Mouse (Mus musculus) stomach, adult 2 months (tissue): ENCODE results near the gene Adcyap1. TPM values are rescaled to one million over a fixed set of nuclear protein-coding genes. Genes with fewer than 3 reads are reported as not detected.

ENCODE experiments used
- polyA plus RNA-seq: library from polyadenylated mRNA; depleted of rRNA; stranded (reverse); fragments of >200 nt; gene quantifications from 2 replicates; pipeline ENCODE4 v1.2.3, GENCODE M21; 2012; rRNA removed

Adcyap1 gene
- 1.0 TPM in 1 of 2 replicates, not detected in the other for polyA plus RNA-seq

GRCm38 (mm10) chr17:93198717-93199116, at the start of gene Adcyap1:
TSS of gene Adcyap1 (plus strand) at chr17:93199017.

